Comparison of ENCODE assay signal across 13 mouse cellular contexts in the genomic region with DNA sequence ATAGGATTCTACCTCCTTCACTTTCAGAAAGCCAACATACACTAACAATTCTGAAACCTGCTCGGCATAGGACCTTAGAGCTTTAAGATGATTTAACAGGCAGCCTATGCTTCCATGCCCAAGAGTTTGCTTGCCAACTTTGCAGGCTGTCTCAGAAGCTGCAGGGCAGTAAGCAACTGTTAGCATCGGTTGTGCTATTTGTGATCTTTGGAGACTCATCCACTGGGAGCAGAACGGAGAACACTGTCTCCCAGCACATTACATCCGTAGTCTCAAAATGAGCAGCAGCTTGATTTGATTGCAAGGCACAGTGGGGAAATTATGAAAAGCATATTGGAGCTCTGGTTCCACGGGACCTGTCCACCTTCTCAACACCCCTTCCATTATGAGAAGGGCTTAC.
DNase-seq lines count a peak whose midpoint lies in the region.
"Had no signal": no experiment of that assay in that cellular context is flagged by ENCODE, and none has a peak within 500 bp of the region (broad histone marks: within the 10 kb centered on the region; RNA-seq: fewer than 3 reads in every experiment).

No protein-coding gene starts in this region.

- DNase-seq in frontal cortex, postnatal 36 days (ENCODE audit: low spot score in 2 of 2) = peak; percentile 3 to 24
- no peak for DNase-seq in frontal cortex, postnatal 14 days (ENCODE audit: low spot score in 2 of 2)
- DNase-seq in left cerebral cortex, adult 18-20 months (ENCODE audit: low spot score in 2 of 2) = peak; percentile 12 to 20
- no peak for DNase-seq in left cerebral cortex, postnatal 4 days
- DNase-seq in brain, adult 2 months (ENCODE audit: low read depth, low spot score) = peak; percentile 66
- DNase-seq in layer of hippocampus, postnatal 36 days = peak; percentile 22 to 34
- DNase-seq in adrenal gland, postnatal 25 days = no peak
- DNase-seq: adrenal gland, adult 2 months; adrenal gland, postnatal 36 days; cerebellum, adult 11-12 months; cerebellum, adult 9-10 months; gastrocnemius, postnatal 14 days; heart, adult 2 months had no signal

- intact Hi-C loops in left cerebral cortex, postnatal 4 days (cut with DNase I) = loop anchor here (10.0 kb wide), 1 partner anchor 159 kb away; no protein-coding TSS in a partner anchor

Comparison
In these comparisons a context has a peak if more than half of its experiments do, and no peak if none do; other contexts are left out.
1. DNase-seq: peak in frontal cortex, postnatal 36 days (2 of 2), left cerebral cortex, adult 18-20 months (2 of 2), brain, adult 2 months (single experiment) and layer of hippocampus, postnatal 36 days (2 of 2); none in frontal cortex, postnatal 14 days (0 of 2), left cerebral cortex, postnatal 4 days (single experiment) and adrenal gland, postnatal 25 days (single experiment).